Mouse (Mus musculus) telencephalon, adult 2 months (tissue): ENCODE measurements around the gene St13.

Experiments used
- DNase-seq: peaks from one replicate; pipeline ENCODE4 v3.0.0-alpha.2; 2011; ENCODE audit warnings: low read depth, low spot score

St13 gene

GRCm38 (mm10) chr15:81320137-81320536 lies 79.7 kb downstream of the St13 start:
- DNase-seq, result peak; percentile 50

DNA sequence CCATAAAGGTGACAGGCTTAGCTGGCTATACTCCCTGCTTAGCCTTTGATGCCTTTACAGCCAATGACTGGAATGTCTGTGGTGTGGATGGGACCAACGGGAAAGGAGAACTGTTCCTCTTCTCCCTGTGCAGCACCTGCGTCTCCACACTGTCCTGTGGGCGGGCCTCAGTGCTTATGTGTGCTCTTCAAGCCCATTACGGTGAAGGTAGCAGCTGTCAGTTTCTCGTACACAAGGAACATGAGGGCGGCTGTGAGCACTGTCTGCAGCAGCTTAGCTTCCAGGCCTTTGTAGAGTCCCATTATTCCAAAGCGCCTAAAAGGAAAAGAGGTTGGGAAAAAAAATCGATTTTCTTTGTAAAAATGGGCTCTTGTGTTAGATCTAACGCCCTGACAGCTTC lies 80.4 kb downstream of the St13 start:
- DNase-seq, result no peak

DNA sequence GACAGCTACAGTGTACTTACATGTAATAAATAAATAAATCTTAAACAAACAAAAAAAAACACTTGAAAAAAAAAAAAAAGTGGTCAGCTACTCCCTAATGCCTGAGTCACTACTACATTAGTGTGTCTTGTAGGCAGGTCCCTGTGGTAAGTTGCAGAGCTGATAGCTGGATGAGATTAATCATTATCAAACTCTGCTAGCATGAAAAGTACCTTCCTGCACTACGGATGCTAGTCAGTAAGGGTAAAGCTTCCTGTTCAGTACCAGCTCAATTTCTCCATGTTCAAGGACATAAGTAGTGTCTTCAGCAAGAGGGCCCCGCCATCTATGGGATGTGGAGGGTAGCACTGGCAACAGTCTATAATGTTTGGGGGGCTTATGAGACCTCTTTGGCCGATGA lies 85.9 kb downstream of the St13 start:
- no peak for DNase-seq
